Mouse (Mus musculus): ENCODE measurements around the gene Tnfrsf13c.

GRCm38 (mm10) chr15:82204680-82205371 is 19.3 kb downstream of the Tnfrsf13c start:
- TF ChIP-seq CTCF (IDR thresholded peaks at IDR 0.05; ENCODE audit: low read depth), result no peak
- no peak for TF ChIP-seq EP300 (IDR thresholded peaks at IDR 0.05; ENCODE audit: low read depth)
